Mouse (Mus musculus) layer of hippocampus, adult 9-11 months (tissue): Measurements from ENCODE around the gene Irf4.

Source experiments
- DNase-seq: peaks from one replicate; pipeline ENCODE4 v3.0.0; 2022

Irf4 gene

DNA sequence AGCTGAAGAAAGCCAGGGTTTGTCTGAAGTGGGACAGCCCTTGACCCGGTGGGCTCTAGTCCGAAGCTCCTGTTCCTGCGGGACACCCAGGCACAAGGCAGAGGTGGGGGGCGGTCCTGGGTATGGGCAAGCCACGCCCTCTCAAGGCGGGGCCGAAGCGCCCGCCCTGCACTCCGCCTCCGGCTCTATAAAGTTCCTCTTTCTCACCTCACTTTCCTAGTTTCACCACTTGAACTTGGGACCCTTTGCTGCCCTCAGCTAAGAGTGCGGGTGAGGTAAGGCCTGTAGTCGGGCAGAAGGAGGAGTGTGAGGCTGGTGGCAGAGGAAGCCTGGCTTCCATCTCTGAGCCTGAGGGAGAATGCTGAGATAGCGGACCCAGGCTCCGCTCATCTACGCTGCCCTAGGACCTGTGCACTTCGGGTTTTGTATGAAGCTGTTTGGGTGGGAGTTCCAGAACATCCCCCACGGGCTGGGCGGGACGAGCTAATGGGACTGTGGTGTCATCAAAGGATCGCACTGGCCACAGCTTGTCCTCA, at the start of gene Irf4:
TSS of gene Irf4 (plus strand) at position 206 of the 536 bp plus-strand sequence.
- peak; percentile 19 for DNase-seq

DNA sequence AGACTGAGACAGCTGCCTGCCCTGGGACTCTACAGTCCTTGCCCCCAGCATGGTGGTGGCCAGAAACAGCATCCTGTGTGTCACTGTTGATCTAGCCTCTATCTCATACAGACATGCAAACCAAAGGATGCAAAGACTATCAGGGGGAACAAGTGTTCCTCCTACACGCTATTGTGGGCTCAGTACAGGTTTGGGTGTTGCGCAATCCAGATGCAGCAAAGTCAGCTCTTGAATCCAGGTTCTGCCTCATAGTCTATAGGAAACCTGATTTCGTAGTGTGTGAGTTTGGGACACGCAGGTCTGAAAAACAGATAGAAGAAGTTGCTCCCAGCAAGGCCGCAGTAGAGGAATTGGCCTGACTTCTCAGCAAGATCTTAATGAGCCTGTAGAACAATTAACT, 46.3 kb upstream of the Irf4 start:
- no peak for DNase-seq

DNA sequence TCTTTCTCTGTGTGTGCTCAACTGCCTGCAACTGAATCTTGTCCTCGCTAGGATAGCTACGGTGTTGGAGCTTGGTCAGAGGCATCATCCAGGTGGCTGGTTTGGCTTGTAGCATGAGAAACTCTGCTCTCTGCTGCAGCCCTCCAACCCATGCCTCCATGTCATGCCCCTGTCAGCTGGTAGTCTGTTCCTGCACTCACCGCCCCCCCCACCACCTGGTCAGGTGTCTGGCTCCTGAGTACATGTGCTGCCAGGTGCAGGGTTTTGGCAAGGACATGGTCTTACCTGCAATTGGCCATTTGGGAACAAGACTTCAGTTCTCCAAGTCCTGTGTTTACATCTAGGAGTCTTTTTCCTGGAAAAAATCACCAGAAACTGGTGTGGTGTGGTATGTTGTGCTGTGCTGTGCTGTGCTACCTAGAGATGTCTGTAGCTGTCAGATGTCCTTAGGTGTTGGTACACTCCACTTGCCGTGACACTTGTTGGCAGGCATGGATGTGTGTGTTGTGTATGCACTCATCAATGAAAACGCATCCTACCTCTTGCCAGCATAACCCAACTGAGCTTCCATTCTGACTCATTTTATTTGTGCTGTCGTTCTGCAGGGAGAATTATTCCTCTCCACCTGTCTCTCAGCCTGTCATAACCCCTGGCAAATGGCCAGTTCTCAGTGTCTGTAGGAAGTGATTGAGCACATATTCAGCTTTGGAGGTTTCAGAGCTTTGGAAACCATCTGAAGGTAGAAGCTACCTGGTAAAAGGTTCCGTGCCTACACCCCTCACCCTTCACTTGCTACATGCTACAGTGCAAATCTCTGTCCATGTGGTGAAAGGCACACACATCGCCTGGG, 44.6 kb upstream of the Irf4 start:
- no peak for DNase-seq

- no peak for DNase-seq
Observed at GRCm38 (mm10) chr13:30711066-30711465, 38.0 kb upstream of the Irf4 start.

- no peak for DNase-seq
Observed at GRCm38 (mm10) chr13:30711711-30712110, 37.3 kb upstream of the Irf4 start.

DNA sequence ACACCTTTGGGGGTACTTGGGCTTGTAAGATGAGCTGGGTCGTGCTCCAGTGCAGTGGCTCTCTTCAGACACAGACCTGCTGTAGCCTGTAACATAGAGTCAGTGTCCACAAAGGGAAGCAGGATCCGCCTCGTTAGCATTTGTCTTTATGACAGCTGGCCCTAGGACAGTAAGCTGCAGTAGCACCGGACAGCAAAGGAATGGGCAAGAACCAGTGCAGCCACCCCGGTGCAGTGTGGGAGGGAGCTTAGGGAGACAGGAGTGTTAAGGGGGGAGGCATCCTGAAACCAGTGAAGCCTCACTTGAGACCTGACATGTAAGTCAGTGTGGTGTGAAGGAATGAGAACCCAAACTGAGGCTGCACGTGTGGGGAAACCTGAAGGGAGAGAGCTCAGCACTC, 36.7 kb upstream of the Irf4 start:
- DNase-seq = no peak

DNA sequence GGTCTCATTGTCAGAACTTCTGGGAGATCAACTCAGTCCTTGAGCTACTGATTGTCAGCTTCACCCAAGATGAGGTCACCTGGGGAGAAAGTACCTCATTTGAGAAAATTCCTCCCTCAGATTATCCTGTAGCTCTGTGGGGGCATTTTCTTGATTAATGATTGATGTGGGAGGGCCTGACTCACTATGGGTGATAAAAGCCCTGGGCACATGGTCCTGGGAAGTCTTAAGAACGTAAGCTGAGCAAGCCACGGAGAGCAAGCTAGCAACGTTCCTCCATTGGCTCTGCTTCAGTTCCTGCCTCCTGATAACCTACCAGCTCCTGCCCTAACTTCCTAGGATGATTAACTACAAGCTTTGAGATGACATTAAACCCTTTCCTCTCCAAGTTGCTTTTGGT, 35.4 kb upstream of the Irf4 start:
- no peak for DNase-seq

DNA sequence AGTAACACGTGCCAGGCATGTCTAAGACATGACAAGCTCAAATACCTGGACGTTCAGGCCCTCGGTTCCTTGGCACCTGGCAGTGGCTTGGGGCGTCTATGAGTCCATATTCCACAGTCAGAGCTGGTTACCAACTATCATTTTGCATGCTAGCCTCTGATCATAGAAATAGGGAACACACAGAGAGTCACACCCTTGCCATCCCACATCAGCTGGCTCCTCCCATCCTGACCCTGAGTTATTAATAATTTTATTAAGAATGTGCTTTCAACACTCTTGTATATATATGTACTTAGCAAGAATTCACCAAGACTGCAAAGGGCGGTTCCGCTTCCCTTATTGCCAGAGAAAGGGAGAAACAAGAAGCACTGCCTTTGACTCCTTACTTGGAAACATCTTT, 34.5 kb upstream of the Irf4 start:
- DNase-seq = no peak

DNA sequence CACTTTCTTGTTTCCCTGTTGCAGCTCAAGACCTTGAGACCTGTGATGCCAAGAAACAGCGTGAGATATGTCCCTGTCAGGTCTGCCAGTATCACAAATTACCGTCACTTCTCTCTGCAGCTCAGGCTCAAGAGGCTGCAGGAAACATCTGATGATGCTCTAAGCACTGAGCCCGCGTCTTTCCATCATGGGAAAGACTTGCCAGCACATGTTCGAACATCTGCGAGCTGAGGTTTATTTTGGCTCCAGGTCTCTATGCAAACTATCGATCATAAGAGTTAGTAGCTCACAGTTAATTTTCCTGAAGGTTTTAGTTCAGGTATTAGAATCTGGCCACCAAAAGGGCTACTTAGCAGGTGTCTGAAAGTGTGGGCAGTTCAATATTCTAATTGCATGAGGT, 34.0 kb upstream of the Irf4 start:
- DNase-seq = no peak

- DNase-seq = no peak
Observed at GRCm38 (mm10) chr13:30715573-30715972, 33.5 kb upstream of the Irf4 start.

DNA sequence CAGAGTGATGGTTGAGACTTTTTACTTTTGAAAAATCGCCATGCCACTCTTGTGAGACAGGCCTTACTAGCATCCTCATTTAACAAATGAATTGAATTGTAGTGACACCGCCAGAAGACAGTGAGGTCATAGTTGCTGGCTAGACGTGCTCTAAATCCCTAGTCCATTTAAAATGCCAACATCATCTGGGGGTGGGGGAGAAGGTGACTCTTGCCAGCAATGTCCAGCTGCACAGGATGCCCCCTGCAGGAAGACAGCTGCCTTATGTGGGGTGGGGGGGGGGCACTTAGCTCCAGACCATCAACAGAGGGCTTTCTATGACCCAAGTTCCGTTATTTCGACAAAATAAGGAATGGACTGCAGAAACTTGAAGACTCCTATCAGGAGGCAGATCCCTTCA, 32.4 kb upstream of the Irf4 start:
- no peak for DNase-seq

DNA sequence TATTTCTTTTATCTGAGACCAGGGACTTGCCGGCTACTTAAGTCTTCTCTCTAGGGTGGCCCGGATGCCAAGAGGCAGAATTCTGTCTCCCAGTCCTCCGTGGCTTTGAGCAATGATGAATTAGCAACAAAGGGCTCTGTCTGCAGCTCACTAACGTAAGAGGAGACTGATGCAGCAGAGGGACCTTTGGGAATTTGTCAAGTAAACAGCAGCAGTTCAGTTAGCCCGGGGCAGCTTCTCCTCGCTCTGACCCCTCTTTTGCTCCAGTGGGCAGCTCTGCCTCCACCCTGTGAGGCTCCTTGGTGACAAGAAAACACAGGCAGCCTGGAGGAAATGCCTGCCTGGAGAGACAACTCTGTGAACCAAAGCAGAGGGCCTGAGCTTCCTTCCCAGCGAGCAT, 26.4 kb upstream of the Irf4 start:
- DNase-seq = no peak

GRCm38 (mm10) chr13:30723258-30723657, 25.8 kb upstream of the Irf4 start:
- DNase-seq = no peak

GRCm38 (mm10) chr13:30723858-30724257, 25.2 kb upstream of the Irf4 start:
- DNase-seq = no peak

DNA sequence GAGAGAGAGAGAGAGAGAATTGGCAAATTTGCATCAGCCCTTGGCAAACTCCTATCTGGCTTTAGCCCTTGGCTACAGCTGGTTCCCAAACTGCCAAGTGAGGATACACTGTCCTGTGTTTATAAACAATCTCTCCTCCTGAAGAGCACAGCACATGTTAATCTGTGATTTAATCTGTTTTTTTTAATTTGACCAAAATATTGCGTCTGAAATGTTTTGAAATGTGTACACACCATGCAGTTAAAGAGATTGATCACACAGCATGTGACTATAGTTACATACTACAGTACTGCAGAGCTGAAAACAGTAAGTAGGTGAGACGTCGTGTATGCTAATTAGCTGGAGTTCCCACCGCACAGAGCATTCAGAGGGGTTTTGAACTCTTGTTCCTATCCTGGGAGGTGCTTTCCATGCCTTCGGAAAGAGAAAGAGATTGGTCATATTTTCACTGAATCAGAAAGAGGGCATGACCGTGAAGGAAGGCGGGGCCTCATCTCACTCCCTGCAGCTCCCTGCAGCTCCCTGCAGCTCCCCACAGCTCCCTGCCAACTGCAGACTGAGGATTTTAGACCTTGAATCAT, 24.2 kb upstream of the Irf4 start:
- no peak for DNase-seq

- no peak for DNase-seq
Observed at GRCm38 (mm10) chr13:30726879-30727278, 22.1 kb upstream of the Irf4 start.

DNA sequence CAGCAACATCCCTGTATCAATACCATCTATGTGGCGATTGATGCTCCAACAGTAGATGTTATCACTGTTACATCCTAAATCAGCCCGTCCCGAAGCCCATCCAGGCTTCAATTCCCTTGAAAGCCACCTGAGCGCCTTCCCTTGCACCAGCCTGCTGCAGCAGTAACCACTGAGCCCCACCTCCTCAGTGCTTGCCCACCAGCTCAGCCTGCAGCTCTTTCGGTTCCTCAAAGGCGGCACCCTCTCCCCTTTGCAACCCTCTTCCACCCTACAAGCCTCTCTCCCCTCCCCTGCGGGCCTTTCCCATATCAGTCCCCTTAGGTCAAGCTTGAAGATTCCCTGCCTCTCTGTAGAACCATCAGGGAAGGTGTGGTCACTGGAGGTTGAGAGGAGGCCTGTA, 20.9 kb upstream of the Irf4 start:
- DNase-seq = no peak

- no peak for DNase-seq
Observed at GRCm38 (mm10) chr13:30729245-30729644, 19.8 kb upstream of the Irf4 start.

GRCm38 (mm10) chr13:30730104-30730793, 18.8 kb upstream of the Irf4 start:
- no peak for DNase-seq

- DNase-seq = no peak
Observed at GRCm38 (mm10) chr13:30732709-30733445, 16.1 kb upstream of the Irf4 start.

- no peak for DNase-seq
Observed at GRCm38 (mm10) chr13:30736721-30737120, 12.3 kb upstream of the Irf4 start.

- DNase-seq = no peak
Observed at GRCm38 (mm10) chr13:30737257-30737656, 11.8 kb upstream of the Irf4 start.

GRCm38 (mm10) chr13:30738310-30738840, 10.7 kb upstream of the Irf4 start:
- no peak for DNase-seq
